Mouse (Mus musculus) myocyte (in vitro differentiated cells): Measurements from ENCODE around the gene Rnf182. TPM values are rescaled to one million over a fixed set of nuclear protein-coding genes. Genes with fewer than 3 reads are reported as not detected.
A peak's percentile ranks its signal among the peaks of the same experiment; 100 is the strongest.

Source experiments
- H3K27me3 ChIP-seq: one replicate; pipeline ENCODE4 v1.6.1; 2011; ENCODE audit not compliant: control insufficient read depth, insufficient read depth, insufficient read length
- H3K36me3 ChIP-seq: one replicate; pipeline ENCODE4 v1.6.1; 2011; ENCODE audit not compliant: control insufficient read depth, insufficient read depth
- H3K4me2 ChIP-seq: one replicate; pipeline ENCODE4 v1.6.1; 2011; ENCODE audit warnings: low read depth, control low read depth
- H3K4me3 ChIP-seq: one replicate; pipeline ENCODE4 v1.5.1; 2011; ENCODE audit warnings: mild to moderate bottlenecking, control low read depth, moderate library complexity
- H3K79me2 ChIP-seq: one replicate; pipeline ENCODE4 v1.6.1; 2011; ENCODE audit not compliant: control insufficient read depth, insufficient read depth
- H3ac ChIP-seq: one replicate; pipeline ENCODE4 v1.6.1; 2011; ENCODE audit not compliant: control insufficient read depth, insufficient read length
- CEBPB ChIP-seq: IDR thresholded peaks from 2 replicates; pipeline ENCODE4 v1.6.1; 2011; ENCODE audit warnings: mild to moderate bottlenecking, moderate library complexity; ENCODE audit not compliant: poor library complexity, insufficient read depth, severe bottlenecking
- E2F4 ChIP-seq: IDR thresholded peaks from one replicate; pipeline ENCODE4 v1.6.1; 2011; ENCODE audit warnings: mild to moderate bottlenecking, control low read depth, moderate library complexity; ENCODE audit not compliant: insufficient read depth
- MAX ChIP-seq: IDR thresholded peaks from one replicate; pipeline ENCODE4 v1.6.1; 2011; ENCODE audit warnings: low read depth, mild to moderate bottlenecking, control low read depth
- MYOD1 ChIP-seq, 3 experiments: IDR thresholded peaks; one replicate each; pipeline ENCODE4 v1.6.1; 2011; ENCODE audit warnings: control low read depth in 2 of 3, low read depth in 2 of 3, mild to moderate bottlenecking in 2 of 3, moderate library complexity in 1 of 3; ENCODE audit not compliant: insufficient read length in 2 of 3, control insufficient read depth in 1 of 3
- MYOG ChIP-seq, 3 experiments: IDR thresholded peaks; one replicate each; pipeline ENCODE4 v1.6.1; 2011; ENCODE audit warnings: control low read depth in 2 of 3, low read depth in 2 of 3, mild to moderate bottlenecking in 2 of 3; ENCODE audit not compliant: insufficient read length in 2 of 3, control insufficient read depth in 1 of 3, insufficient read depth in 1 of 3
- POLR2A ChIP-seq: IDR thresholded peaks from one replicate; pipeline ENCODE4 v1.6.1; 2011; ENCODE audit warnings: low read depth, mild to moderate bottlenecking, control low read depth, moderate library complexity; ENCODE audit not compliant: insufficient read length
- POLR2AphosphoS2 ChIP-seq: IDR thresholded peaks from one replicate; pipeline ENCODE4 v1.6.1; 2011; ENCODE audit warnings: low read depth, control low read depth; ENCODE audit not compliant: insufficient read length
- REST ChIP-seq: IDR thresholded peaks from one replicate; pipeline ENCODE4 v1.6.1; 2011; ENCODE audit warnings: mild to moderate bottlenecking, control low read depth, moderate library complexity; ENCODE audit not compliant: insufficient read depth, insufficient read length
- SRF ChIP-seq: IDR thresholded peaks from one replicate; pipeline ENCODE4 v1.6.1; 2011; ENCODE audit warnings: low read depth; ENCODE audit not compliant: control insufficient read depth, insufficient read length
- TCF12 ChIP-seq: IDR thresholded peaks from one replicate; pipeline ENCODE4 v1.6.1; 2011; ENCODE audit warnings: mild to moderate bottlenecking, control low read depth; ENCODE audit not compliant: poor library complexity, insufficient read depth, severe bottlenecking
- TCF3 ChIP-seq: IDR thresholded peaks from one replicate; pipeline ENCODE4 v1.6.1; 2011; ENCODE audit warnings: low read depth, control low read depth; ENCODE audit not compliant: insufficient read length
- USF1 ChIP-seq: IDR thresholded peaks from one replicate; pipeline ENCODE4 v1.6.1; 2011; ENCODE audit warnings: low read depth, mild to moderate bottlenecking, control low read depth, moderate library complexity
- polyA plus RNA-seq: library from polyadenylated mRNA; unstranded; fragments of >200 nt; fragmentation: generic; extraction: Trizol; gene quantifications from one replicate; pipeline ENCODE4 v1.2.1, GENCODE M21; 2012; ENCODE audit warnings: missing spikeins

The Rnf182 gene
- polyA plus RNA-seq, result not detected

- H3K27me3 ChIP-seq, result peaks cover 17% of the 10 kb centered on the region
- H3ac ChIP-seq, result no peak within 1 kb of the TSS
- H3K36me3 ChIP-seq, result no peaks in the 10 kb centered on the region
- no peaks in the 10 kb centered on the region for H3K79me2 ChIP-seq
- H3K4me2 ChIP-seq, result peak within 1 kb of the TSS; percentile 90
- TF ChIP-seq REST, result no peak
- TF ChIP-seq TCF3, result no peak
- no peak for TF ChIP-seq TCF12
- no peak for TF ChIP-seq SRF
- no peak for TF ChIP-seq POLR2AphosphoS2
- TF ChIP-seq POLR2A, result no peak
- TF ChIP-seq E2F4, result no peak
- TF ChIP-seq MYOD1 (IDR thresholded peaks at IDR 0.05; ENCODE audit: control insufficient read depth in 1 of 3, insufficient read length in 2 of 3, low read depth in 2 of 3), result no peak
- TF ChIP-seq MAX, result no peak
- TF ChIP-seq USF1, result no peak
- no peak for TF ChIP-seq MYOG (IDR thresholded peaks at IDR 0.05; ENCODE audit: control insufficient read depth in 1 of 3, insufficient read depth in 1 of 3, insufficient read length in 2 of 3, low read depth in 2 of 3)
- TF ChIP-seq CEBPB, result no peak
- H3K4me3 ChIP-seq, result peak within 1 kb of the TSS; percentile 9
Measured at GRCm38 (mm10) chr13:43615577-43616254, at the start of gene Rnf182. TSS of gene Rnf182 (plus strand) at chr13:43615710.

GRCm38 (mm10) chr13:43566184-43566583, 49.3 kb upstream of the Rnf182 start:
- Histone ChIP-seq H3K36me3 (no peaks in the 10 kb centered on the region), H3K4me2 (no peak overlapping the region), H3K4me3 (no peak overlapping the region), H3K79me2 (no peaks in the 10 kb centered on the region), H3ac (no peak overlapping the region), H3K27me3 (no peaks in the 10 kb centered on the region)
- no peak for TF ChIP-seq POLR2AphosphoS2
- no peak for TF ChIP-seq MYOG (IDR thresholded peaks at IDR 0.05; ENCODE audit: control insufficient read depth in 1 of 3, insufficient read depth in 1 of 3, insufficient read length in 2 of 3, low read depth in 2 of 3)
- no peak for TF ChIP-seq MYOD1 (IDR thresholded peaks at IDR 0.05; ENCODE audit: control insufficient read depth in 1 of 3, insufficient read length in 2 of 3, low read depth in 2 of 3)
- no peak for TF ChIP-seq TCF12

- Histone ChIP-seq H3K27me3 (no peaks in the 10 kb centered on the region), H3K36me3 (no peaks in the 10 kb centered on the region), H3K4me3 (no peak overlapping the region), H3K79me2 (no peaks in the 10 kb centered on the region), H3ac (no peak overlapping the region), H3K4me2 (no peak overlapping the region)
- no peak for TF ChIP-seq MYOD1 (IDR thresholded peaks at IDR 0.05; ENCODE audit: control insufficient read depth in 1 of 3, insufficient read length in 2 of 3, low read depth in 2 of 3)
- peak; percentile 42 for TF ChIP-seq USF1
- TF ChIP-seq POLR2A, result no peak
- no peak for TF ChIP-seq MAX
Measured at GRCm38 (mm10) chr13:43567141-43567891, 48.2 kb upstream of the Rnf182 start.

- TF ChIP-seq USF1 (no peak), E2F4 (no peak), TCF12 (no peak), MYOD1 (IDR thresholded peaks at IDR 0.05; ENCODE audit: control insufficient read depth in 1 of 3, insufficient read length in 2 of 3, low read depth in 2 of 3) (no peak), REST (no peak), POLR2AphosphoS2 (no peak), CEBPB (no peak), POLR2A (no peak), MAX (no peak), TCF3 (no peak), MYOG (IDR thresholded peaks at IDR 0.05; ENCODE audit: control insufficient read depth in 1 of 3, insufficient read depth in 1 of 3, insufficient read length in 2 of 3, low read depth in 2 of 3) (no peak), SRF (no peak)
- Histone ChIP-seq H3K27me3 (peaks cover 6% of the 10 kb centered on the region), H3K4me3 (no peak overlapping the region), H3K4me2 (no peak overlapping the region), H3K36me3 (no peaks in the 10 kb centered on the region), H3K79me2 (no peaks in the 10 kb centered on the region), H3ac (no peak overlapping the region)
Measured at GRCm38 (mm10) chr13:43573979-43574378, 41.5 kb upstream of the Rnf182 start.

GRCm38 (mm10) chr13:43575431-43575830, 40.1 kb upstream of the Rnf182 start:
- no peak for TF ChIP-seq CEBPB
- TF ChIP-seq MYOG (IDR thresholded peaks at IDR 0.05; ENCODE audit: control insufficient read depth in 1 of 3, insufficient read depth in 1 of 3, insufficient read length in 2 of 3, low read depth in 2 of 3), result peak in 1 of 3 experiments; percentile 10
- Histone ChIP-seq H3K27me3 (peaks cover 6% of the 10 kb centered on the region), H3K79me2 (no peaks in the 10 kb centered on the region), H3K36me3 (no peaks in the 10 kb centered on the region), H3K4me2 (no peak overlapping the region), H3ac (no peak overlapping the region), H3K4me3 (no peak overlapping the region)
